Mouse (Mus musculus): ENCODE data around the gene Pga5. TPM values are rescaled to one million over a fixed set of nuclear protein-coding genes. Genes with fewer than 3 reads are reported as not detected.

The Pga5 gene
- polyA plus RNA-seq, 1 experiment from 2014 or later = not detected

GRCm38 (mm10) chr19:10678772-10679067 lies 849 bp upstream of the Pga5 start:
- Histone ChIP-seq H3K27ac (replicated peaks) (no peak overlapping the region), H3K4me3 (no peak overlapping the region), H3K4me1 (no peaks in the 10 kb centered on the region), H3K36me3 (no peaks in the 10 kb centered on the region), H3K27me3 (ENCODE audit: low read depth, poor library complexity, severe bottlenecking) (no peaks in the 10 kb centered on the region; the same call in 1 of the 2 replicates), H3K9me3 (replicated peaks) (no peaks in the 10 kb centered on the region)
- no peak for DNase-seq (ENCODE audit: low spot score)
- WGBS = 69% methylated on average over 1 of the region's 1 CpGs

GRCm38 (mm10) chr19:10676656-10677055 lies 1.2 kb downstream of the Pga5 start:
- Histone ChIP-seq H3K36me3 (no peaks in the 10 kb centered on the region), H3K9me3 (replicated peaks) (no peaks in the 10 kb centered on the region), H3K27me3 (ENCODE audit: low read depth, poor library complexity, severe bottlenecking) (no peaks in the 10 kb centered on the region; the same call in 1 of the 2 replicates), H3K4me1 (no peaks in the 10 kb centered on the region), H3K27ac (replicated peaks) (no peak overlapping the region), H3K4me3 (no peak overlapping the region)
- no peak for DNase-seq (ENCODE audit: low spot score)
- 85% methylated on average over 16 of the region's 16 CpGs for WGBS

- Histone ChIP-seq H3K36me3 (no peaks in the 10 kb centered on the region), H3K4me1 (no peaks in the 10 kb centered on the region), H3K4me3 (no peak overlapping the region), H3K27me3 (ENCODE audit: low read depth, poor library complexity, severe bottlenecking) (no peaks in the 10 kb centered on the region; the same call in 1 of the 2 replicates), H3K27ac (replicated peaks) (no peak overlapping the region), H3K9me3 (replicated peaks) (no peaks in the 10 kb centered on the region)
- DNase-seq (ENCODE audit: low spot score) = no peak
- 57% methylated on average over 1 of the region's 1 CpGs for WGBS
These were observed 4.6 kb downstream of the Pga5 start for GRCm38 (mm10) chr19:10673275-10673674.

- no peak overlapping the region for H3K27ac ChIP-seq (replicated peaks)
- H3K27me3 ChIP-seq (ENCODE audit: low read depth, poor library complexity, severe bottlenecking) = no peaks in the 10 kb centered on the region; the same call in 1 of the 2 replicates
- H3K36me3 ChIP-seq = no peaks in the 10 kb centered on the region
- no peak overlapping the region for H3K4me3 ChIP-seq
- no peaks in the 10 kb centered on the region for H3K4me1 ChIP-seq
- no peaks in the 10 kb centered on the region for H3K9me3 ChIP-seq (replicated peaks)
- WGBS = 77% methylated on average over 9 of the region's 9 CpGs
- DNase-seq (ENCODE audit: low spot score) = no peak
These were observed 5.9 kb downstream of the Pga5 start for GRCm38 (mm10) chr19:10671854-10672417.

- Histone ChIP-seq H3K4me1 (no peaks in the 10 kb centered on the region), H3K9me3 (replicated peaks) (no peaks in the 10 kb centered on the region), H3K4me3 (no peak overlapping the region), H3K27me3 (ENCODE audit: low read depth, poor library complexity, severe bottlenecking) (no peaks in the 10 kb centered on the region; the same call in 1 of the 2 replicates), H3K27ac (replicated peaks) (no peak overlapping the region), H3K36me3 (no peaks in the 10 kb centered on the region)
- DNase-seq (ENCODE audit: low spot score) = no peak
- 87% methylated on average over 4 of the region's 4 CpGs for WGBS
These were observed 6.6 kb downstream of the Pga5 start for GRCm38 (mm10) chr19:10671319-10671718.

- Histone ChIP-seq H3K27me3 (ENCODE audit: low read depth, poor library complexity, severe bottlenecking) (no peaks in the 10 kb centered on the region), H3K9me3 (replicated peaks) (no peaks in the 10 kb centered on the region), H3K4me3 (no peak overlapping the region), H3K4me1 (no peaks in the 10 kb centered on the region), H3K27ac (replicated peaks) (no peak overlapping the region), H3K36me3 (no peaks in the 10 kb centered on the region)
- peak; percentile 59 for DNase-seq (ENCODE audit: low spot score)
- 19% methylated on average over 2 of the region's 2 CpGs for WGBS
These were observed 12.4 kb downstream of the Pga5 start for GRCm38 (mm10) chr19:10665499-10665898.

GRCm38 (mm10) chr19:10665093-10665492 lies 12.8 kb downstream of the Pga5 start:
- Histone ChIP-seq H3K36me3 (no peaks in the 10 kb centered on the region), H3K4me3 (no peak overlapping the region), H3K27me3 (ENCODE audit: low read depth, poor library complexity, severe bottlenecking) (no peaks in the 10 kb centered on the region), H3K4me1 (no peaks in the 10 kb centered on the region), H3K27ac (replicated peaks) (no peak overlapping the region), H3K9me3 (replicated peaks) (no peaks in the 10 kb centered on the region)
- WGBS = 63% methylated on average over 3 of the region's 3 CpGs
- DNase-seq (ENCODE audit: low spot score) = no peak

- Histone ChIP-seq H3K36me3 (no peaks in the 10 kb centered on the region), H3K4me1 (peaks cover 2% of the 10 kb centered on the region; the same call in 1 of the 2 replicates), H3K4me3 (no peak overlapping the region), H3K9me3 (replicated peaks) (no peaks in the 10 kb centered on the region), H3K27me3 (ENCODE audit: low read depth, poor library complexity, severe bottlenecking) (no peaks in the 10 kb centered on the region), H3K27ac (replicated peaks) (no peak overlapping the region)
- WGBS = 85% methylated on average over 3 of the region's 3 CpGs
- DNase-seq (ENCODE audit: low spot score) = no peak
These were observed 15.2 kb downstream of the Pga5 start for GRCm38 (mm10) chr19:10662665-10663064.

- no peak overlapping the region for H3K4me3 ChIP-seq
- no peaks in the 10 kb centered on the region for H3K9me3 ChIP-seq (replicated peaks)
- H3K4me1 ChIP-seq = peaks cover 3% of the 10 kb centered on the region; the same call in 1 of the 2 replicates
- no peaks in the 10 kb centered on the region for H3K36me3 ChIP-seq
- DNase-seq (ENCODE audit: low spot score) = no peak
- WGBS = 85% methylated on average over 2 of the region's 2 CpGs
- no peaks in the 10 kb centered on the region for H3K27me3 ChIP-seq (ENCODE audit: low read depth, poor library complexity, severe bottlenecking)
- H3K27ac ChIP-seq (replicated peaks) = no peak overlapping the region
These were observed 16.0 kb downstream of the Pga5 start for GRCm38 (mm10) chr19:10661919-10662318.

GRCm38 (mm10) chr19:10661373-10661772 lies 16.5 kb downstream of the Pga5 start:
- H3K27me3 ChIP-seq (ENCODE audit: low read depth, poor library complexity, severe bottlenecking) = no peaks in the 10 kb centered on the region
- DNase-seq (ENCODE audit: low spot score) = no peak
- peaks cover 3% of the 10 kb centered on the region; the same call in 1 of the 2 replicates for H3K4me1 ChIP-seq
- WGBS = 80% methylated on average over 5 of the region's 5 CpGs
- no peaks in the 10 kb centered on the region for H3K9me3 ChIP-seq (replicated peaks)
- no peaks in the 10 kb centered on the region for H3K36me3 ChIP-seq
- H3K27ac ChIP-seq (replicated peaks) = no peak overlapping the region
- H3K4me3 ChIP-seq = no peak overlapping the region

- Histone ChIP-seq H3K27me3 (ENCODE audit: low read depth, poor library complexity, severe bottlenecking) (no peaks in the 10 kb centered on the region), H3K4me1 (peaks cover 3% of the 10 kb centered on the region; the same call in 1 of the 2 replicates), H3K27ac (replicated peaks) (no peak overlapping the region), H3K4me3 (no peak overlapping the region), H3K36me3 (no peaks in the 10 kb centered on the region), H3K9me3 (replicated peaks) (no peaks in the 10 kb centered on the region)
- 83% methylated on average over 2 of the region's 2 CpGs for WGBS
- no peak for DNase-seq (ENCODE audit: low spot score)
These were observed 19.5 kb downstream of the Pga5 start for GRCm38 (mm10) chr19:10658406-10658805.

GRCm38 (mm10) chr19:10657742-10658141 lies 20.1 kb downstream of the Pga5 start:
- no peaks in the 10 kb centered on the region for H3K9me3 ChIP-seq (replicated peaks)
- H3K4me1 ChIP-seq = peaks cover 3% of the 10 kb centered on the region; the same call in 1 of the 2 replicates
- no peaks in the 10 kb centered on the region for H3K36me3 ChIP-seq
- no peak overlapping the region for H3K27ac ChIP-seq (replicated peaks)
- H3K27me3 ChIP-seq (ENCODE audit: low read depth, poor library complexity, severe bottlenecking) = no peaks in the 10 kb centered on the region
- 82% methylated on average over 5 of the region's 5 CpGs for WGBS
- no peak overlapping the region for H3K4me3 ChIP-seq
- DNase-seq (ENCODE audit: low spot score) = no peak

GRCm38 (mm10) chr19:10656058-10656457 lies 21.8 kb downstream of the Pga5 start:
- Histone ChIP-seq H3K36me3 (no peaks in the 10 kb centered on the region), H3K9me3 (replicated peaks) (no peaks in the 10 kb centered on the region), H3K27me3 (ENCODE audit: low read depth, poor library complexity, severe bottlenecking) (no peaks in the 10 kb centered on the region), H3K27ac (replicated peaks) (no peak overlapping the region), H3K4me3 (no peak overlapping the region), H3K4me1 (peaks cover 3% of the 10 kb centered on the region; the same call in 1 of the 2 replicates)
- no peak for DNase-seq (ENCODE audit: low spot score)
- 68% methylated on average over 3 of the region's 3 CpGs for WGBS

- no peak for DNase-seq (ENCODE audit: low spot score)
- Histone ChIP-seq H3K27me3 (ENCODE audit: low read depth, poor library complexity, severe bottlenecking) (no peaks in the 10 kb centered on the region), H3K27ac (replicated peaks) (no peak overlapping the region), H3K9me3 (replicated peaks) (no peaks in the 10 kb centered on the region), H3K4me1 (no peaks in the 10 kb centered on the region), H3K4me3 (no peak overlapping the region), H3K36me3 (no peaks in the 10 kb centered on the region)
- 78% methylated on average over 8 of the region's 8 CpGs for WGBS
These were observed 29.7 kb downstream of the Pga5 start for GRCm38 (mm10) chr19:10648156-10648555.
